Mouse (Mus musculus) testis, adult 2 months (tissue): ENCODE data around the gene Gm2042. TPM values are rescaled to one million over a fixed set of nuclear protein-coding genes. Genes with fewer than 3 reads are reported as not detected.
"Not testable (repeated sequence)": the region's sequence is repeated elsewhere in the genome, so short reads cannot be mapped to it uniquely, and the experiment has no call there.

Experiments used
- H3K27ac ChIP-seq: fragments of 200-500 bp; 2 replicates; pipeline ENCODE4 v1.5.1; 2012; ENCODE audit warnings: low read depth, low read length; ENCODE audit not compliant: control insufficient read depth, insufficient read depth
- H3K27me3 ChIP-seq: fragments of 200-500 bp; 2 replicates; pipeline ENCODE4 v1.6.1; 2012; ENCODE audit warnings: mild to moderate bottlenecking, low read length, moderate library complexity; ENCODE audit not compliant: control insufficient read depth, insufficient read depth
- H3K36me3 ChIP-seq: fragments of 200-500 bp; 2 replicates; pipeline ENCODE4 v1.6.1; 2012; ENCODE audit warnings: mild to moderate bottlenecking, low read length; ENCODE audit not compliant: control insufficient read depth, insufficient read depth
- H3K4me1 ChIP-seq: fragments of 200-500 bp; 2 replicates; pipeline ENCODE4 v1.6.1; 2012; ENCODE audit warnings: low read length; ENCODE audit not compliant: control insufficient read depth, insufficient read depth
- H3K4me3 ChIP-seq: fragments of 200-500 bp; 2 replicates; pipeline ENCODE4 v1.5.1; 2012; ENCODE audit warnings: low read depth, mild to moderate bottlenecking, low read length, moderate library complexity, mixed read lengths; ENCODE audit not compliant: control insufficient read depth
- polyA plus RNA-seq: library from polyadenylated mRNA; depleted of rRNA; stranded (reverse); fragments of >200 nt; gene quantifications from 2 replicates; pipeline ENCODE4 v1.2.3, GENCODE M21; 2012; rRNA removed

The Gm2042 gene
- 0.49 TPM in 1 of 2 replicates, not detected in the other for polyA plus RNA-seq

DNA sequence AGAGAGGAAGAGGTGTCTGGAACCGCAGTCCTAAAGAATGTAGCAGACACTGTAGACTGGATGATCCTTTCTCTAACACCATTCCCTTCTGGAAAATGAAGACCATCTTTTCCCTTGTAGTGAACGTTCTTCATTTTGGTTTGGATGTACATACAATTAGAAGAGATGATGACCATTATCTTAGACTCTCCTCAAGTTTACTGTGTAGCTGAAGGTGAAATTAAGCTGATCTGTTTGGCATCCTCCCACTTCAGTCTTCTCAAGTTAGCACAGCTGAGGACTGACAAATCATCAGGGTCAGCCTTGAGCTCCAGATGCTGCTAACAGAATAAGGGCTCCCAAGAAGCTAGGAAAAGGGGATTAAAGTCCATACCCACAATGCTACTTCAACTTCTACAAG is at the start of gene Gm2042:
Gm2042 (plus strand) TSS at position 301 of the 400 bp plus-strand sequence.
- not testable (repeated sequence) for H3K27ac ChIP-seq, H3K4me3 ChIP-seq, H3K4me1 ChIP-seq, H3K36me3 ChIP-seq, H3K27me3 ChIP-seq

DNA sequence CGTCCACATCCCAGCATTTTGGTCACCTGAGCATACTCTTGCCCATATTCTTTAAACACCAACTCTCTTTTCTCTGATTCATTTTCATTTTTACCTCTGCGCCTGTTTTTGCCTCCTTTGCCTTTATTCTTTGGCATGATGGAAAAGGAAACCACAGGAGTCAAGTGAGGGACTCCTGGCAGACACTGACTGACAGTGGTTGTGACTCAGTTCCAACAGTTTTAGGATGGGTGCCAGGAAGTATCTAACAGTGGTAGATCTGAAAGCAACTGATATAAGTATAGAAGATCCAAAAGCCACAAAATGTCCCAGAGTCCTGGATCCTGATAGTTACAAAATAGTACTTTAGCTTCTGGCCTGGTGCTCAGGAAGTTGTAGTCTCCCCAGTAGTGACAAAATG is 34.2 kb upstream of the Gm2042 start, which contains the start of gene Gm2035:
Gm2035 (minus strand) TSS at position 137 of the 400 bp plus-strand sequence.
- not testable (repeated sequence) for H3K27me3 ChIP-seq, H3K4me3 ChIP-seq, H3K36me3 ChIP-seq, H3K4me1 ChIP-seq, H3K27ac ChIP-seq

DNA sequence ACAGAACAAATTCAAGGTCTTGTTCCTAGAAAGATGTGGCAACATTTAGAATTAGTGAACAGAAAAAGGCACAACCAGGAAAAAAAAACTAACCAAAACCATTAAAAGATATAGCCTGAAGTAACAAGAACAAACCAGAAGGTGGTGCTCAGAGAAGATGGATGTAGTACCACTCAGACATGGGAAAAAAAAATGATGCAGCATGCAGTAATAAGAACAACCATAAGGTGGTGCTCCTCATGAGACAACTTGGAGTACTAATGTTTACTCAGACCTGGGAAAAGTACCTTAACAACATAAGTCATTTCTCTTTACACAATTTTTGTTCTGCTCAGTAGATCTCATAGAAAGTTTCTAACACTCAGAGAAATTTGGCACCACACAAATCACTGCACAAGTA is 30.1 kb downstream of the Gm2042 start:
- not testable (repeated sequence) for H3K36me3 ChIP-seq, H3K27ac ChIP-seq, H3K27me3 ChIP-seq

DNA sequence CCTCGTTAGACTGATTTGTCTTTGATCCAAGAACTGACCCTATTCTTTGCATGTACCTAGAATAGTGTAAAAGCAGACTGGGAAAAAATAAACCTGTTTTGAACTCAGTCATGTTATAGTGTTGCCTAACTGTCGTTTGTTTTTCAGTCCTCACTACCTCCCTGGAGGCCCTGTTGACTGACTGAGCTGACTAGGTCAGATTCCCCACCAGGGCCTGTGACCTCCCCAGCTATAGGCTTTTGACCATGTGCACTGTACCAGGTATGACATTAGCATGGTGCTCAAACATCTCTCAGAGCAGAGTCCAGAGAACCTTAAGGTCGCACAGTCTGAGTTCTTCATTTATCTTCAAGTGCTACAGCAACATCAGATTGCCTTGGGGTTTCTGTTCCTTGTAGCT is 50.2 kb downstream of the Gm2042 start:
- not testable (repeated sequence) for H3K27me3 ChIP-seq, H3K27ac ChIP-seq, H3K4me3 ChIP-seq, H3K4me1 ChIP-seq, H3K36me3 ChIP-seq

More for the DNA sequence above, 30.1 kb downstream of the Gm2042 start:
- H3K4me3 ChIP-seq, H3K4me1 ChIP-seq: not testable (repeated sequence)

Other genes with a start within 250 kb of the Gm2042 start
- not detected in 2 replicates for gene Gm21319, start 178.3 kb upstream of the Gm2042 start, polyA plus RNA-seq
- gene Gm21936, start 158.6 kb upstream of the Gm2042 start, polyA plus RNA-seq: not detected in 2 replicates
- 0.46 and 1.4 TPM in 2 replicates for gene BB287469, start 137.5 kb upstream of the Gm2042 start, polyA plus RNA-seq
- gene Gm2001, start 111.7 kb upstream of the Gm2042 start, polyA plus RNA-seq: not detected in 2 replicates
- gene Gm2016, start 80.0 kb upstream of the Gm2042 start, polyA plus RNA-seq: not detected in 2 replicates
- gene Gm2022, start 58.7 kb upstream of the Gm2042 start, polyA plus RNA-seq: not detected in 2 replicates
- not detected in 2 replicates for gene Gm2035, start 34.2 kb upstream of the Gm2042 start, polyA plus RNA-seq
- not detected in 2 replicates for gene Gm2075, start 57.8 kb downstream of the Gm2042 start, polyA plus RNA-seq
- not detected in 2 replicates for gene Gm6803, start 64.7 kb downstream of the Gm2042 start, polyA plus RNA-seq
- gene Gm2056, start 72.9 kb downstream of the Gm2042 start, polyA plus RNA-seq: not detected in 2 replicates
- not detected in 2 replicates for gene Gm16368, start 129.6 kb downstream of the Gm2042 start, polyA plus RNA-seq
- gene Gm10436, start 228.0 kb downstream of the Gm2042 start, polyA plus RNA-seq: not detected in 2 replicates